Mouse (Mus musculus) lung, embryonic 16.5 days (tissue): Measurements from ENCODE around the gene Polr2i. TPM values are rescaled to one million over a fixed set of nuclear protein-coding genes. Genes with fewer than 3 reads are reported as not detected.

ENCODE experiments used
- ATAC-seq: fragments of 200-750 bp; cut with Nextera tagmentation; 2 replicates; pipeline ENCODE4 v1.8.0; 2017; ENCODE audit warnings: low read depth, mild to moderate bottlenecking, moderate library complexity
- H3K27ac ChIP-seq: fragments of 300-500 bp; sonication (generic); 2 replicates; pipeline ENCODE4 v1.5.1; 2014; ENCODE audit warnings: mild to moderate bottlenecking, control low read depth, low read length
- H3K27me3 ChIP-seq: fragments of 300-500 bp; sonication (generic); 2 replicates; pipeline ENCODE4 v1.6.1; 2014; ENCODE audit warnings: low read depth, low read length, mixed read lengths; ENCODE audit not compliant: control insufficient read depth, insufficient read depth
- H3K36me3 ChIP-seq: fragments of 300-500 bp; sonication (generic); 2 replicates; pipeline ENCODE4 v1.6.1; 2014; ENCODE audit warnings: low read length; ENCODE audit not compliant: control insufficient read depth, insufficient read depth
- H3K4me1 ChIP-seq: fragments of 300-500 bp; sonication (generic); replicated peaks from 2 replicates; pipeline ENCODE4 v1.6.1; 2014; ENCODE audit warnings: low read length, mixed read lengths; ENCODE audit not compliant: control insufficient read depth, insufficient read depth
- H3K4me2 ChIP-seq: fragments of 300-500 bp; sonication (generic); 2 replicates; pipeline ENCODE4 v1.6.1; 2014; ENCODE audit warnings: low read depth, low read length, control low read depth
- H3K4me3 ChIP-seq: fragments of 300-500 bp; sonication (generic); 2 replicates; pipeline ENCODE4 v1.5.1; 2014; ENCODE audit warnings: mild to moderate bottlenecking, low read length, control low read depth
- H3K9ac ChIP-seq: fragments of 300-500 bp; sonication (generic); 2 replicates; pipeline ENCODE4 v1.6.1; 2014; ENCODE audit warnings: low read length, control low read depth
- H3K9me3 ChIP-seq: fragments of 300-500 bp; sonication (generic); 2 replicates; pipeline ENCODE4 v1.6.1; 2016; ENCODE audit warnings: low read length; ENCODE audit not compliant: control insufficient read depth
- WGBS: fragments of 180-500 bp; shearing (Covaris S2); extraction: QIAGEN DNeasy Blood & Tissue Kit; methylation state at CpG from one replicate; pipeline ENCODE4 v1.1.7; 2014; 5-methylcytosine and 5-hydroxymethylcytosine counted together
- polyA plus RNA-seq: library from polyadenylated mRNA; unstranded; fragments of >200 nt; fragmentation: Nextera tagmentation; extraction: Ambion mirVana; gene quantifications from 2 replicates; pipeline ENCODE4 v1.2.1, GENCODE M21; 2015

The Polr2i gene
- polyA plus RNA-seq, 1 experiment from 2014 or later, result 146 TPM

- H3K27me3 ChIP-seq, result no peaks in the 10 kb centered on the region
- no peak for ATAC-seq
- no peaks in the 10 kb centered on the region for H3K9me3 ChIP-seq
- H3K4me3 ChIP-seq, result no peak overlapping the region
- WGBS, result 90% methylated on average over 4 of the region's 4 CpGs
- 0 out of 2 replicates have a peak, but pooled peaks cover 4% of the 10 kb centered on the region for H3K36me3 ChIP-seq
- no peak overlapping the region for H3K9ac ChIP-seq
- H3K4me2 ChIP-seq, result no peak overlapping the region
- no peaks in the 10 kb centered on the region for H3K4me1 ChIP-seq
- H3K27ac ChIP-seq, result no peak overlapping the region
Observed at GRCm38 (mm10) chr7:30269641-30270040, 37.9 kb downstream of the Polr2i start.

DNA sequence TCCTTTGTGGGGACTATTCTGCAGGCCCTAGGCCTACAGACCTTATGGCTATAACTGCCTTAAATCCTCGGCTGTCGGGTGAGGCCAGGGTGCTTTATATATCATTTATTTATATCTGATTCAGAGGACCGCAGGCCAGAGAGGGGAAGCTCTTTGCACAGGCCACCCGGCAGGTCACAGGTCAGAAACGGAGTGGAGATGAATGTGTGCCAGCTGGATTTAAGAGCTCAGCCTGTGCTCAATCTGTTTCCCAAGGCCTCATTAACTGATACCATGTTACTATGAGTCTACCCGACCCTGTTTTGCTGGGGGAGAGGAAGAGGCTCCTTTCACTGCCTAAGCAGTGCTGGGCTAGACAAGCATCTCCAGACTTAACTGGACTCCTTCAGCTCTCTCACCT, 42.6 kb downstream of the Polr2i start:
- Histone ChIP-seq H3K4me2 (no peak overlapping the region), H3K4me3 (no peak overlapping the region), H3K4me1 (peaks cover 2% of the 10 kb centered on the region; the same call in 1 of the 2 replicates), H3K9me3 (no peaks in the 10 kb centered on the region), H3K36me3 (no peaks in the 10 kb centered on the region), H3K9ac (no peak overlapping the region), H3K27me3 (no peaks in the 10 kb centered on the region), H3K27ac (0 out of 2 replicates have a peak overlapping the region, but pooled peaks have one; percentile 3)
- ATAC-seq, result peak; percentile 52
- WGBS, result 40% methylated on average over 6 of the region's 6 CpGs

GRCm38 (mm10) chr7:30278911-30279310, 47.2 kb downstream of the Polr2i start:
- peaks cover 10% of the 10 kb centered on the region for H3K4me1 ChIP-seq
- H3K27ac ChIP-seq, result no peak overlapping the region
- no peaks in the 10 kb centered on the region for H3K9me3 ChIP-seq
- no peak for ATAC-seq
- no peaks in the 10 kb centered on the region for H3K36me3 ChIP-seq
- H3K4me2 ChIP-seq, result peak overlapping the region; percentile 97
- no peak overlapping the region for H3K4me3 ChIP-seq
- WGBS, result 49% methylated on average over 2 of the region's 2 CpGs
- H3K9ac ChIP-seq, result no peak overlapping the region
- no peaks in the 10 kb centered on the region for H3K27me3 ChIP-seq

DNA sequence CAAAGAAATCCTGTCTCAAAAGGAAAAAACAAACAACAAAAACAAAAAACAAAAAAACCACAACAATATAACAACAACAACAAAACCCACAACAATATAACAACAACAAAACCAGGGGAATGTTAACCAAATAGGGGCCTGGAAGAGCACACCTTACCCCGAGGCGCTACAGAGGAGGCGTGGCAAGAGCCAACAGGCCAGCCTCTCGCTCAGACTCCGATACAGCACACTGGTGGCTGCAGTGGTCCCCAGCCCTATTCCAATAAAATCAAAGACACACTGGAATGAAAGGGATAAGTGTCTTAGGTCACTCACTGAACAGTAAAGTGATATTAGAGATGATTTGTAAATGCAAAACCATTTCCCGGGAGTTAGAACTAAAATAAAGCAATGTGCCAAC, 47.8 kb downstream of the Polr2i start:
- Histone ChIP-seq H3K36me3 (no peaks in the 10 kb centered on the region), H3K4me3 (peak overlapping the region; percentile 90), H3K27ac (peak overlapping the region; percentile 99; the same call in 1 of the 2 replicates), H3K9ac (peak overlapping the region; percentile 75), H3K4me1 (peaks cover 10% of the 10 kb centered on the region), H3K9me3 (no peaks in the 10 kb centered on the region), H3K27me3 (no peaks in the 10 kb centered on the region), H3K4me2 (peak overlapping the region; percentile 97)
- 0 out of 2 replicates have a peak, but pooled peaks have one; percentile 19 for ATAC-seq
- WGBS, result 0% methylated on average over 6 of the region's 6 CpGs

GRCm38 (mm10) chr7:30279951-30280669, 48.4 kb downstream of the Polr2i start, which contains the start of the genes Thap8 and Wdr62:
Gene Thap8 (plus strand): TSS chr7:30280094.
Gene Wdr62 (minus strand): TSS chr7:30280419.
- no peaks in the 10 kb centered on the region for H3K27me3 ChIP-seq
- H3K27ac ChIP-seq, result peak within 1 kb of the TSS; percentile 99
- H3K9me3 ChIP-seq, result no peaks in the 10 kb centered on the region
- peak within 1 kb of the TSS; percentile 90 for H3K4me3 ChIP-seq
- peaks cover 10% of the 10 kb centered on the region for H3K4me1 ChIP-seq
- H3K9ac ChIP-seq, result peak within 1 kb of the TSS; percentile 75
- ATAC-seq, result peak; percentile 96
- no peaks in the 10 kb centered on the region for H3K36me3 ChIP-seq
- peak within 1 kb of the TSS; percentile 97 for H3K4me2 ChIP-seq
- under 1% methylated on average over 49 of the region's 49 CpGs for WGBS

DNA sequence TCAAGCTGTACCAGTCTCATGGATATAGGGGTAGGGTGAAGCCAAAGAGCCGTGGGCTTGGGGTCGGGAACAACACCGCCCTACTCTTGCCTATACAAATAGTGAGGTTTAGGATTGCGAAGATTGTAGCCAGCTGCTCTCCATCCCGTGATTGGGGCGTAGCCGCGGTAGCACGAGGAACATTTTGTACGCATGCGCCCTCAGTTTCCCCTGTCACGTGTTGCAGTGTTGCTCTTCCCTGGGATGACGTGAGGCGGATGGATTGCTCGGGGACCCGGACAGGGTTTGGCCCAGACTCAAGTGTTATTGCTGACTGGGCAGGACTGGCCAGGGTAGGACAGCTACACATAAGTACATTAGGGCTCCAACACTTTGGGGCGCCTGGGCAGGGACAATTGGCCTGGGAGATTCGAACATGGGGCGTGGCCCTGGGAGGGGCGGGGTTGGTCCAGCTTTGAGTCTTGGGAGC, 49.0 kb downstream of the Polr2i start:
- no peaks in the 10 kb centered on the region for H3K9me3 ChIP-seq
- H3K4me2 ChIP-seq, result peak overlapping the region; percentile 97
- peak overlapping the region; percentile 90 for H3K4me3 ChIP-seq
- no peaks in the 10 kb centered on the region for H3K36me3 ChIP-seq
- 0% methylated on average over 20 of the region's 20 CpGs for WGBS
- peaks cover 10% of the 10 kb centered on the region for H3K4me1 ChIP-seq
- H3K9ac ChIP-seq, result peak overlapping the region; percentile 75
- no peaks in the 10 kb centered on the region for H3K27me3 ChIP-seq
- ATAC-seq, result peak; percentile 92
- peak overlapping the region; percentile 99 for H3K27ac ChIP-seq

GRCm38 (mm10) chr7:30281522-30281921, 49.8 kb downstream of the Polr2i start:
- no peak for ATAC-seq
- Histone ChIP-seq H3K9ac (no peak overlapping the region), H3K4me3 (no peak overlapping the region), H3K4me1 (peaks cover 10% of the 10 kb centered on the region), H3K36me3 (no peaks in the 10 kb centered on the region), H3K27ac (peak overlapping the region; percentile 99), H3K4me2 (peak overlapping the region; percentile 97; the same call in 1 of the 2 replicates), H3K27me3 (no peaks in the 10 kb centered on the region), H3K9me3 (no peaks in the 10 kb centered on the region)
- WGBS, result 57% methylated on average over 4 of the region's 4 CpGs

GRCm38 (mm10) chr7:30282740-30283139, 51.0 kb downstream of the Polr2i start:
- no peak for ATAC-seq
- Histone ChIP-seq H3K4me1 (peaks cover 10% of the 10 kb centered on the region), H3K4me3 (no peak overlapping the region), H3K9ac (no peak overlapping the region), H3K4me2 (no peak overlapping the region), H3K27ac (no peak overlapping the region), H3K9me3 (no peaks in the 10 kb centered on the region), H3K27me3 (no peaks in the 10 kb centered on the region), H3K36me3 (no peaks in the 10 kb centered on the region)
- WGBS, result 71% methylated on average over 7 of the region's 7 CpGs
